ENCODE assay signal across 23 mouse cellular contexts in the genomic region with DNA sequence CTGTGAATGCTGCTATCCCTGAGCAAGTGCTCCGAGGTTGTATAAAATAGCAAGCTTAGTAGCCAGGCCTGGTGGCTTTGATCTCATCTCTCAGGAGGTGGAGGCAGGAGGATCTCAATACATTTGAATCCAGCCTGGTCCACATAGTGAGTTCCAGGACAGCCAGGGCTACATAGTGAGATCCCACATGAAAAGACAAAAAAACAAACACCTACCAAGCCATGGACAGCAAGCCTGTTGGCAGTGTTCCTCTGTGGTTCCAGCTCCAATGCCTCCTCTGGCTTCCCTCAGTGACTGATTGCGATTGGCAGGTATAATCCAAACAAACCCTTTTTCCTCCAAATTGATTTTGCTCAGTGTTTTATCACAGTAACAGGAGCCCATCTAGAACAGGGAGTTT. TPM values are rescaled to one million over a fixed set of nuclear protein-coding genes. Genes with fewer than 3 reads are reported as not detected.
DNase-seq lines count a peak whose midpoint lies in the region; ATAC-seq lines count a peak whose summit lies in the region.
"Had no signal": no experiment of that assay in that cellular context is flagged by ENCODE, and none has a peak within 500 bp of the region (broad histone marks: within the 10 kb centered on the region; RNA-seq: fewer than 3 reads in every experiment).

No protein-coding gene starts in this region.

- 79% methylated on average over 2 of the region's 2 CpGs for WGBS in heart, embryonic 10.5 days
- WGBS in midbrain, embryonic 11.5 days, result 71% methylated on average over 2 of the region's 2 CpGs
- 78% methylated on average over 2 of the region's 2 CpGs for WGBS in midbrain, embryonic 14.5 days

- H3K27ac ChIP-seq in heart, embryonic 10.5 days, result no peak overlapping the region
- no peak overlapping the region for H3K27ac ChIP-seq in midbrain, embryonic 11.5 days (ENCODE audit: low read depth, low read length)
- no peak overlapping the region for H3K27ac ChIP-seq in midbrain, embryonic 14.5 days (replicated peaks; ENCODE audit: low read depth, low read length)

- H3K4me1 ChIP-seq in heart, embryonic 10.5 days, result peaks cover 4% of the 10 kb centered on the region; the same call in 1 of the 2 replicates
- peaks cover 4% of the 10 kb centered on the region; the same call in 1 of the 2 replicates for H3K4me1 ChIP-seq in midbrain, embryonic 11.5 days (ENCODE audit: control insufficient read depth, insufficient read depth, low read length)
- H3K4me1 ChIP-seq in midbrain, embryonic 14.5 days (ENCODE audit: control insufficient read depth, insufficient read depth, low read length), result peaks cover 5% of the 10 kb centered on the region; the same call in 1 of the 2 replicates

- ATAC-seq in midbrain, embryonic 11.5 days (ENCODE audit: low FRiP score), result no peak
- ATAC-seq in midbrain, embryonic 14.5 days (ENCODE audit: low FRiP score, low TSS enrichment), result no peak
- ATAC-seq: activated CD4-positive, CD25-positive, alpha-beta regulatory T cell, adult 4 months; CD4-positive, CD25-positive, alpha-beta regulatory T cell, adult 4 months; Patski had no signal

- peak; percentile 66 for DNase-seq in heart, adult 11 months
- no peak for DNase-seq in heart, adult 9 months (ENCODE audit: low spot score in 2 of 2)
- DNase-seq in heart, embryonic 10.5 days (ENCODE audit: low spot score), result peak; percentile 64
- no peak for DNase-seq in heart, postnatal 4 days
- DNase-seq in midbrain, embryonic 11.5 days (ENCODE audit: low spot score, missing footprints), result peak; percentile 33
- DNase-seq in midbrain, embryonic 14.5 days, result no peak
- DNase-seq: adrenal gland, adult 2 months; adrenal gland, adult 8-10 months; adrenal gland, postnatal 10 days; adrenal gland, postnatal 14 days; adrenal gland, postnatal 25 days; adrenal gland, postnatal 36 days; B cell, adult 2 months; cerebellum, adult 11 months; cerebellum, adult 11-12 months; cerebellum, adult 18-20 months had no signal

- H3K4me3 ChIP-seq in heart, embryonic 10.5 days, result no peak overlapping the region
- no peak overlapping the region for H3K4me3 ChIP-seq in midbrain, embryonic 11.5 days (ENCODE audit: low read depth, low read length)
- H3K4me3 ChIP-seq in midbrain, embryonic 14.5 days (replicated peaks; ENCODE audit: low read depth, low read length), result no peak overlapping the region

- peaks cover 7% of the 10 kb centered on the region; the same call in 1 of the 2 replicates for H3K36me3 ChIP-seq in heart, embryonic 10.5 days
- H3K36me3 ChIP-seq in midbrain, embryonic 11.5 days (ENCODE audit: control insufficient read depth, insufficient read depth, low read length), result 0 out of 2 replicates have a peak, but pooled peaks cover 2% of the 10 kb centered on the region
- H3K36me3 ChIP-seq in midbrain, embryonic 14.5 days (ENCODE audit: control insufficient read depth, insufficient read depth, low read length), result 0 out of 2 replicates have a peak, but pooled peaks cover 7% of the 10 kb centered on the region
- H3K36me3 ChIP-seq: G1E had no signal

- H3K9ac ChIP-seq in midbrain, embryonic 11.5 days (ENCODE audit: low read length), result no peak overlapping the region
- H3K9ac ChIP-seq in midbrain, embryonic 14.5 days (replicated peaks; ENCODE audit: low read length), result no peak overlapping the region

- no peaks in the 10 kb centered on the region for H3K9me3 ChIP-seq in heart, embryonic 10.5 days
- H3K9me3 ChIP-seq in midbrain, embryonic 11.5 days (ENCODE audit: control insufficient read depth, low read length), result no peaks in the 10 kb centered on the region
- no peaks in the 10 kb centered on the region for H3K9me3 ChIP-seq in midbrain, embryonic 14.5 days (ENCODE audit: control insufficient read depth, low read length)
- H3K9me3 ChIP-seq: G1E had no signal

- no peak overlapping the region for H3K4me2 ChIP-seq in midbrain, embryonic 11.5 days
- no peak overlapping the region for H3K4me2 ChIP-seq in midbrain, embryonic 14.5 days (ENCODE audit: low read length)

- H3K27me3 ChIP-seq in heart, embryonic 10.5 days (ENCODE audit: insufficient read depth, poor library complexity, severe bottlenecking), result no peaks in the 10 kb centered on the region
- H3K27me3 ChIP-seq in midbrain, embryonic 11.5 days (ENCODE audit: control insufficient read depth, insufficient read depth, low read length), result no peaks in the 10 kb centered on the region
- no peaks in the 10 kb centered on the region for H3K27me3 ChIP-seq in midbrain, embryonic 14.5 days (ENCODE audit: control insufficient read depth, insufficient read depth, low read length)

RNA-seq across cellular contexts. Expression of gene Zfp111, which starts 0.9 kb away (rescaled TPM):
- 7.3 and 8.4 TPM in 2 replicates for polyA plus RNA-seq in heart, embryonic 10.5 days (2016; fragmentation: Nextera tagmentation; extraction: Ambion mirVana)
- 10 to 100 TPM in 1 of 2 experiments, 1 to 10 TPM in 1; 8.2 to 10.3 TPM for total RNA-seq in heart, postnatal 4 days (2021)
- polyA plus RNA-seq in midbrain, embryonic 11.5 days (2014; fragmentation: Nextera tagmentation; extraction: Ambion mirVana), result 10.5 and 11.3 TPM in 2 replicates
- polyA plus RNA-seq in midbrain, embryonic 14.5 days (2014; fragmentation: Nextera tagmentation; extraction: Ambion mirVana), result 3.1 and 6.6 TPM in 2 replicates
- total RNA-seq: CH12.LX, MEL had no signal

RNA-seq across cellular contexts. Expression of gene Zfp109, which starts 27.1 kb away (rescaled TPM):
- polyA plus RNA-seq in heart, embryonic 10.5 days (2016; fragmentation: Nextera tagmentation; extraction: Ambion mirVana), result 4.4 and 4.6 TPM in 2 replicates
- total RNA-seq in heart, postnatal 4 days (2021), result 1 to 10 TPM; 1.1 to 1.2 TPM
- polyA plus RNA-seq in midbrain, embryonic 11.5 days (2014; fragmentation: Nextera tagmentation; extraction: Ambion mirVana), result 4.5 and 5.1 TPM in 2 replicates
- polyA plus RNA-seq in midbrain, embryonic 14.5 days (2014; fragmentation: Nextera tagmentation; extraction: Ambion mirVana), result 2.7 and 3.7 TPM in 2 replicates
- total RNA-seq: CH12.LX, MEL had no signal

RNA-seq across cellular contexts. Expression of gene Zfp114, which starts 35.4 kb away (rescaled TPM):
- polyA plus RNA-seq in heart, embryonic 10.5 days (2016; fragmentation: Nextera tagmentation; extraction: Ambion mirVana), result 4.7 and 5.0 TPM in 2 replicates
- total RNA-seq in heart, postnatal 4 days (2021), result under 1 TPM; 0.23 to 0.76 TPM
- 4.6 and 4.8 TPM in 2 replicates for polyA plus RNA-seq in midbrain, embryonic 11.5 days (2014; fragmentation: Nextera tagmentation; extraction: Ambion mirVana)
- polyA plus RNA-seq in midbrain, embryonic 14.5 days (2014; fragmentation: Nextera tagmentation; extraction: Ambion mirVana), result 2.5 and 4.3 TPM in 2 replicates
- total RNA-seq: CH12.LX, MEL had no signal
- polyA plus RNA-seq: C2C12, G1E had no signal

RNA-seq across cellular contexts. Expression of gene Zfp108, which starts 44.3 kb away (rescaled TPM):
- polyA plus RNA-seq in heart, embryonic 10.5 days (2016; fragmentation: Nextera tagmentation; extraction: Ambion mirVana), result 1.8 and 2.5 TPM in 2 replicates
- total RNA-seq in heart, postnatal 4 days (2021), result 1 to 10 TPM; 1.2 to 1.4 TPM
- polyA plus RNA-seq in midbrain, embryonic 11.5 days (2014; fragmentation: Nextera tagmentation; extraction: Ambion mirVana), result 2.5 and 2.7 TPM in 2 replicates
- polyA plus RNA-seq in midbrain, embryonic 14.5 days (2014; fragmentation: Nextera tagmentation; extraction: Ambion mirVana), result 6.2 and 6.6 TPM in 2 replicates
- total RNA-seq: CH12.LX, MEL had no signal
- polyA plus RNA-seq: G1E had no signal

RNA-seq across cellular contexts. Expression of gene Zfp93, which starts 59.9 kb away (rescaled TPM):
- 5.8 and 6.4 TPM in 2 replicates for polyA plus RNA-seq in heart, embryonic 10.5 days (2016; fragmentation: Nextera tagmentation; extraction: Ambion mirVana)
- 1 to 10 TPM; 3.7 to 4.8 TPM for total RNA-seq in heart, postnatal 4 days (2021)
- 7.1 and 8.8 TPM in 2 replicates for polyA plus RNA-seq in midbrain, embryonic 11.5 days (2014; fragmentation: Nextera tagmentation; extraction: Ambion mirVana)
- 5.9 and 8.7 TPM in 2 replicates for polyA plus RNA-seq in midbrain, embryonic 14.5 days (2014; fragmentation: Nextera tagmentation; extraction: Ambion mirVana)
- total RNA-seq: MEL had no signal

Comparison
In these comparisons a context has a peak if more than half of its experiments do, and no peak if none do; other contexts are left out.
1. DNase-seq: peak in heart, adult 11 months (single experiment), heart, embryonic 10.5 days (single experiment) and midbrain, embryonic 11.5 days (single experiment); none in heart, adult 9 months (0 of 2), heart, postnatal 4 days (single experiment) and midbrain, embryonic 14.5 days (single experiment).